Mouse (Mus musculus) kidney, postnatal 4 days (tissue): ENCODE measurements at regions not wholly inside any gene's neighbourhood (a gene's known extent, or its start where the extent isn't known, plus 50 kb on each side); places are given as distances from the start of the nearest gene placed in this dataset.
A peak's percentile ranks its signal among the peaks of the same experiment; 100 is the strongest.
"Not testable (repeated sequence)": the region's sequence is repeated elsewhere in the genome, so short reads cannot be mapped to it uniquely, and the experiment has no call there.

ENCODE experiments used
- DNase-seq, 2 experiments: peaks; one replicate each; pipeline ENCODE4 v3.0.0; 2021; ENCODE audit warnings: mixed read lengths in 2 of 2

DNA sequence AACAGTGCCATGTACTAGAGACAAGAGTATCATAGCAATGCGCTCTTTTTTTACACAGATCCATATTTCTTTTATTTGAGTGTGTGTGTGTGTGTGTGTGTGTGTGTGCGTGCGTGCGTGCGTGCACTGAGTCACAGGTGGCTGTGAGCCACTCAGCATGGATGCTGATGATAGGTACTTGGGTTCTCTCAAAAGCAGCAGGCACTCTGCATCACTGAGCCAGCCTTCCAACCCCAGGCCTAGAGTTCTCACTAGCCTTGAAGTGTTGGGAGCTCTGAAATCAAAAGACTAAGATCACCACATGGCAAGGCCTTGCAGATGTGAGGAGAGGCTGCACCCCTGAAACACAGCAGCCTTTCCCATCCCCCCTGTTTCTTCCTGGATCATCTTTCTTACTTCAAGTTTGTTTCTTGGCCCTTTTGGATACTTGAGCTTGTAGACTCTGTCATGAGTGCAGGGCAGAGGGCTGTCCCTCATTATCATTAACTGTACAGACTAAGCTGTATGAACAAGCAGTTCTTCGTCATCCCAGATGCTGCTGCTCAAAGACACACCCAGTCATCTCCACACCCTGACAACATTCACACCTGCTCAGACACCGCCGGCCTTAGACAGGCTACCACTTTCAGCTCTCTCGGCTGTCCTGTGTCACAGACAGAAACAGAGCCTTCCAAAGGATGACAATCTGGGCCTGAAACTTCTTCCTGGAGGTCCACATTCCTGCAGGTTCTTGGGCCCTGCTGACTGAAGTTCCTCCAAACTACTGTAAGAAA is 405.5 kb upstream of the Ercc4 start:
- DNase-seq = no peak

DNA sequence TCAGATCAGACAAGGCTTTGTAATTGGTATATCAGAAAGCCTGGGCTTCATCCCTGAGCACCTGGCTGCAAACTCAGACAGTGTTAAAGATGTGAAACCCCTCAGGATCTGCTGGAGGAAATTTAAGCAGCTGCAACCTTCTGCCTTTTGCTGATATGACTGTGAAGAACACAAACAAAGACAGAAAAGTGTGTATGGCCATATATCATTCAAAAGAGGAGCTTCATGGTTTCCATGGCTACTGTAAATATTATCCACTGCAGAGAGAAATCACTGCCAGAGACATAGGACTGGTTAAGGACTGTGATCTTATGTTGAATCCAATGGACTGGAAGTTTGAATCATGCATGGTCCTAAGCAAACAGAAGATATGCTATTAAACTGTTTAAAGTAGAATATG is 402.6 kb upstream of the Ercc4 start:
- no peak for DNase-seq

DNA sequence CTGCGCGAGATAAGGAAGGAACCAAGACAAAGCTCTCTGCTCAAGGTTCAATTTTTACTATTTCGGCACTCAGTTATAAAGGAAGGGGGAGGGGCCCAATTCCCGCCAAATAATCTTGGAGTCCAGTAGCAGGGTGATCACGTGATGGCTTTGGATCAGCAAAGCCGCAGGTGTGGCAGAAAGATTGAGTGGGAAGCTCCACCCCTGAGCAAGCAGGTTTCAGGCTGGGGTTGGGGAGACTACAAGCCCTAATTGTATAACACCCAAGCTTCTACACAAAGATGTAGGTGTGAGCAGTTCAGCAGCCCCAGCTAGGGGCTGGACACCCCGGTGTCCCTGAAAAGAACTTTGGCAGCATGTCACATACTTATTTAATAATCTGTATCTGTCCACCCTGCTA is 388.1 kb upstream of the Ercc4 start:
- DNase-seq = not testable (repeated sequence)

DNA sequence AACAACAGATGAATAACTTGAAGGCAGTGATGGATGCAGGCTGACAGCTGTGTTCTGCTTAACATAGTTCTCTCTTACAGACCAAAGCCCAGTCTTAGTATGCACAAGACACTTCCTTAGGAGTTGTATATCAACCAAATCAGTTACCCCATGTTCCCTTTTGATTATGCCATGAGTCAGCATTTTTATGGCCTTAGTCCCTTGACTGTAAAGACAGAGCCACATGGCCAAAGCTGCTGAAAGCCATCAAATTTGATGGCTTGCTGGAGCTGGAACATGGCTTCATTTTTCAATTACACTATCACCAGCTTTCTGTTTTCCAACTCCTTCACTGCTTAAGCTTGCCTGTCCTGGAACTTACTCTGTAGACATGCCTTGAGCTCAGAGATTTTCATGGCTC is 383.4 kb upstream of the Ercc4 start:
- no peak for DNase-seq

DNA sequence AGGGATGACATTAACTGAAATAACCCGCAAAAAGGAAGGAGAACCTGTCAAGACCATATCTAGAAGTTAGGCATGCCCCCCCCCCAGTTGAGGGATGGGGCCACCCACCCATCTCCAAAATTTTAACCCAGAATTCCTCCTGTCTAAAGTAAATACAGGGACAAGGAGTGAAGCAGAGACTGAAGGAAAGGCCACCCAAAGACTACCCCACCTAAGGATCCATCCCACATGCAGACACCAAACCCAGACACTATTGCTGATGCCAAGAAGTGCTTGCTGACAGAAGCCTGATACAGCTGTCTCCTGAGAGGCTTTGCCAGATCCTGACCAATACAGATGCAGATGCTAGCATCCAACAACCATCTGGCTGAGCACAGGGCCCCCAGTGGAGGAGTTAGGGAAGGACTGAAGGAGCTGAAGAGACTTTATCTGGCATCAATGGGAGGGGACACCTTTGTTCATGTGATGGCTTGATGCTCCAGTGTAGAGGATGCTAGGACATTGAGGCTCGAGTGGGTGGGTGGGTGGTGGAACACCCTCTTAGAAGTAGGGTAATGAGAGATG is 379.2 kb upstream of the Ercc4 start:
- DNase-seq = not testable (repeated sequence)

DNA sequence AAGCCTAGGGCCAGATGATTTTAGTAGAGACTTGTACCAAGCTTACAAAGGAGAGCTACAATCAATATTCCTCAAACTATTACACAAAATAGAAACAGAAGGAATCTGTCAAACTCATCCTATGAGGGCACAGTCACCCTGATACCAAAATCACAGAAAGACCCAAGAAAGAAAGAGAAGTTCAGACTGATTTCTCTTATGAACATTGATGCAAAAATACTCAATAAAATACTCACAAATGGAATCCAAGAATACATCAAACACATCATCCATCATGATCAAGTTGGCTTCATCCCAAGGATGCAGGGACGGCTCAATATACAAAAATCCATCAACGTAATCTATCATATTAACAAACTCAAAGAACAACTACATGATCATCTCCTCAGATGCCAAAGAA is 377.9 kb upstream of the Ercc4 start:
- DNase-seq = no peak

DNA sequence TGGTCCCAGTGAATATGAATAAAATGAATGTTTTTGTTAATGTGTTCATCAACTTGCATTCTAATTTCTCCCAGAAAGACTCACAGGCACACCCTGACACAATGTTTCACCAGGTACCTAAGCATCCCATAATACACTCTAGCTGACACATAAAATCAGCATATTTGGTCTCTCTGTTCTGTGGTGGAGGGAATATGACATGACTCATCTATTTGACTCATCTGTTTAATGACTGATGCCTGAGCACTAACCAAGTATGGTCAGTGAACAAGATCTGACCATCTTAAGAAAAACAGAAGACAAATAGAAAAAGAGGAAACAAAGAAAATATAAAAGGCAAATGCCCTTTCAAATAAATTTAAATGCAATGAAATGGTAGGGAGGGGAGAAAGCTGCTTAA is 367.0 kb upstream of the Ercc4 start:
- no peak for DNase-seq

DNA sequence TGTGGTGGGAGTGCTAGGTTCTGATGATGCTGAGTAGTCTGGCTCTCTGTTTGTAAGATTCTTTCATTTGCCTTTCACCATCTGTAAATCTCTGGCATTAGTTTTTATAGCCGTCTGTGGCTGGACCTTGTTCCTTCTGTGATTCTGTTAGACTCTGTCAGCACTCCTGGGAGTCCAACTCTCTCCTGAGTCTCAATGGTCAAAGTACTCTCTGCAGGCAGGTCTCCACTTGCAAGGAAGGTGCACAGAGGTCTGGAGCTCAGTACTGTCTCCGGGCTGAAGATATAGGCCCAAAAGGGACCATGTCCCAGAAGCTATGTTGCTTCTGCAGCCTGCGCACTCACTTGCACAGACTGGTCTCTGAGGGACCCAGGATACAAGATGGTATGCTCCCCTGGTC is 356.3 kb upstream of the Ercc4 start:
- DNase-seq = no peak

DNA sequence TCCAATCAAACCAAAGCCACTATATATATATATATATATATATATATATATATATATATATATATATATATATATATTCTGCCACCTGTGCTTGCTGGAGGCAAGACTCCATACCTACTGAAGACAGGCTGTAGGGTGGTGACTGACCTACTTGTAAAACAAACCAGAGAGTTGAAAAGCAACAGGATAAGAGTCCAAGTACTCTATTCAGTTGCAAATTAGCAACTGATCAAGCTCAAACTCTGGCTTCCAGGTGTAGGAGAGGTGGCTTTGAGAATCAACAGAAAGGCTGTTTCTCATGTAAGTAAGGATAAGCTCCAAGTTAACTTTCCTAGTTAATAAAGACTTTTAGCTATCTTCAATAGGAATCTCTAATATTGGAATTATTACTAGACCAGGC is 355.1 kb upstream of the Ercc4 start:
- no peak for DNase-seq

DNA sequence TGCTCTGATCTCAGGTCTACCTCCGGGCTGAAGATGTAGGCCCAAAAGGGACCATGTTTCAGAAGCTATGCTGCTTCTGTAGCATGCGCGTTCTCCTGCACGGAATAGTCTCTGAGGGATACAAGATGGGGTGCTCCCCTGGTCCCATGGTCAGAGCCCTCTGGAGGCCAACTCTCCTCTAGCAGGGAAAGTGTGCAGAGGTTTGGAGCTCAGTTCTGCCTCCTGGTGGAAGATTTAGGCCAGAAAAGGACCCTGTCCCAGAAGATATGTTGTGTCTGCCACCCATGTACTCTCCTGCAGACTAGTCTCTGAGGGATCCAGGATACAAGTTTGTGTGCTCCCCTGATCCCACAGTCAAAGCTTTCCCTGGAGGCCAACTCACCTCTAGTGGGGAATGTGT is 350.9 kb upstream of the Ercc4 start:
- peak; percentile 10 to 15 for DNase-seq

DNA sequence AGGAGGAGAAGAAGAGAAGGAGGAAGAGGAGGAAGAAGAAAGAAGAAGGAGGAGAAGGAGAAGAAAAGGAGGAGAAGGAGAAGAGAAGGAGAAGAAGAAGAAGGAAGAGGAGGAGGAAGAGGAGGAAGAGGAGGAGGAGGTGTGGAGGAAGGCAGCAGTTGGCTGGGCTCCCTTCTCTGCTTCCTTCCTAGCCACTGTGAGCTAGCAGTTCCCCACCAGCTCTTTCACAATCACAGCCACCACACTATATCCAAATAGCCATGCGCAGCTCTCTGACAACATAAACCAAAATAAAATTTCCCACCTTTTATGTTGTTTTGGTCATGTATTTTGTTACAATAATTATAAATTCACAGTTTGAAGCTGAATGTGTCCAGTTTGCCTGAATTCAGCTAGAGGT is 345.3 kb upstream of the Ercc4 start:
- no peak for DNase-seq

DNA sequence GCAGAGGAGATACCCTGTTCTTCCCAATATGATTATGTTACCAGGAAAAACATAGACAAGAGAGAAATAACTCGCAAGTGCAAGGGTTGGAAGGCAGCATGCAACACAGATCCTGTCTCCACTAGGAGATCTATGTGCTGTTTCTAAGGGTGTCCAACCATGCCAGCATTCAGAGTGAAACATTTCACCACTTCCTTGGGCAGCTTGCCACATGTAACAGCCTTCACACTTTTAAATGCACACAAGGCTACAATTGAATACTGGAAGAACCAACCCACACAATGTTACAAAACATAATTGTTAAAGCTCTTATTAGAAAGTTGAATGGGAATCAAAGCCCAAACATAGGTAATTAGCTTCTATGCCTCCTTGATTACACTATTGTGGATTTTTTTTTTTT is 344.9 kb upstream of the Ercc4 start:
- DNase-seq = no peak

DNA sequence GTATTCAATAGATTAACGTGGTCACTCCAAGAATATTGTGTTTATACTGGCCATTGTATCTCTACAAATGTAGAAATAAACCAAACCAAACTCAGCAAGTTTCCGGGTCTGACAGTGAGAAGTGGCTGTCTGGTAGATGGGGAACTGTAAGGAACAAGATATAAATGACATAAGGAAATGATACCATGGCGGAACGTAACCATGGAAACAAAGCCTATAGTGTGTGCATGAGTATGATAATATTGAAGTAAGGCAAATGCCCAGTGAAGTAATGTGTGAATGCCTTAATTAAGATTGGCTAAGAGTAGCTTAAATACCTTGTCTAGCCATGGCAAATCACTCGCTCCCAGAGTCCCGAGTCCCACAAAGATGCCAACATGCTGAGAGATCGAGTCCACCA is 342.6 kb upstream of the Ercc4 start:
- no peak for DNase-seq

DNA sequence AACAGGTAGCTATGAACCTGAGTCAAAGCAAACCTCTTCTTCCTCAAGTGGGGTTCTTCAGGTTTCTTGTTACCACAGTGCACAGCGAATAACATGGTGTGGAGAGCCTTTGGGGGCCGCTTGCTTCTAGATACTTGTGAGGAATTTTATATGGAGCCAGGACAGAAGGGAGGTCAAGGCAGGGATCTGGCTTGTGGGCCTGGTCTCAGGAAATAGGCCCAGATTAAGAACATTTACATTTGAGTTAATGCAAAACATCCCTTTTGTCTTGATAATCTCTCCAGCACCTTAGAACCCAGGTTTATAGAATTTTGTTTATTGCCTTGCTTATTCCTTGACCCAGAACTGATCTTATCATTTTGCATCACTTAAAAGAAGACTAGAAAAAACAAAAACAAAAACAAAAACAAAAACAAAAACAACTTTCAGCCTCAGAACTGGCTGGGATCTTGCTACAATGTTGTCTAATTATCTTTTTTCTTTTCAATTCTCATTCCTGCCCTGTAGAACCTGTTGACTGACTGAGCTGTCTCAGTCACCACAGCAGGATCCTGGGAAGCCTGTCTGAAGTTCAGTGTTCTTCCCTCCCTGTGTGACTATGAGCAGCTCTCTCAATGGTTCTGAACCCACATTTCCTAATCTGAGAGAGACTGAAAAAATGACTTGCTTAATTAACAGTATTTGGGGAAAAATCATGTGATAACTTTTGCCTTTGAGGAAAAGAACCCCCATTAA is 341.2 kb upstream of the Ercc4 start:
- DNase-seq = no peak

DNA sequence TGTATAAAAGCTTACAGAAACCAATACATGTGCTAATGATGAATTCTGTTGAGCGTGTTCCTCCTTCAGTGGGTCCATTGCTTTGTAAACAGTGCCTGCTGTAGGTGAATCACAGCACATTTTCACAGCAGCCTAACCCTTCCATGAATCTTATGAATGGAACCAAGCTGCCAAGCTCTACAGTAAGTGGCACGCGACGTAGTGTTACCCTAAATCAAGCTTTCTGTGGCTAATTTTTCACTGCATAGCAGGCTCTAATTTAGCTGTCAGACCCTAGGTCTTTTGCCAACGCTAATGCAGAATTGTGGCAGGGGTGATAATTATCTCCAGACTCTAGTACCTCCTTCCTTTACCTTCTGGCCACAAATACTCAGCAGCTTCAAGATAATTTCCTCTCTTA is 339.0 kb upstream of the Ercc4 start:
- no peak for DNase-seq

DNA sequence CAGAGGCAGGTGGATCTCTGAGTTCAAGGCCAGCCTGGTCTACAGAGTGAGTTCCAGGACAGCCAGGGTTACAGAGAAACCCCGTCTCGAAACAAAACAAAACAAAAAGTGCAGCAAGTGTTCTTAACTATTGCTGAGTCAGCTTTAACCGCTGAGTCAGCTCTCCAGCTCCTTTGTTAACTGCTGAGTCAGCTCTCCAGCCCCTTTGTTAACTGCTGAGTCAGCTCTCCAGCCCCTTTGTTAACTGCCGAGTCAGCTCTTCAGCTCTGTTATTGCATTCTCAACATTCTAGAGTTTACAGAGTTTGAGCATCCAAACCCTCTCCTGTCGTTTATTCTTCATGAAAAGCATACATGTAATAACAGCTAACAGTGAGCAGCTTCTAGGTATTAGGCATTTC is 336.9 kb upstream of the Ercc4 start:
- no peak for DNase-seq

DNA sequence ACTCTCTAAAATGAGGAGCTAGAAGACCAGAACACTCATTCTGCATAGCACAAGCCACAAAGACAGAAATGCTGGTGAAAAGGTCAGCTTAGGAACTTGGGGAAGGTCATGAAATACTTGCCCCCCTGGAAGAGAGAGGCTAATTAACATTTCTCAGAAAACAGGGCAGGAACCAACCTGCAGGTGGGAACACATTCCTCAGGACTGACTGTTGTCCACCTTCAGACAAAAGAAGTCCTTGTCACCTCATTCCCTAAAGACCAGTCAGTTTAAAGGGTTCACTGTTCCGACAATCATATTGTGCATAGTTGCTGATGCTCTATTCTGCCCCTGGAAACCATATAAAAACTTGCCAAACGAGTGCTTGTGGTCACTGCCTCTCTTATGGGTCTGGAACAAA is 333.6 kb upstream of the Ercc4 start:
- DNase-seq = no peak

DNA sequence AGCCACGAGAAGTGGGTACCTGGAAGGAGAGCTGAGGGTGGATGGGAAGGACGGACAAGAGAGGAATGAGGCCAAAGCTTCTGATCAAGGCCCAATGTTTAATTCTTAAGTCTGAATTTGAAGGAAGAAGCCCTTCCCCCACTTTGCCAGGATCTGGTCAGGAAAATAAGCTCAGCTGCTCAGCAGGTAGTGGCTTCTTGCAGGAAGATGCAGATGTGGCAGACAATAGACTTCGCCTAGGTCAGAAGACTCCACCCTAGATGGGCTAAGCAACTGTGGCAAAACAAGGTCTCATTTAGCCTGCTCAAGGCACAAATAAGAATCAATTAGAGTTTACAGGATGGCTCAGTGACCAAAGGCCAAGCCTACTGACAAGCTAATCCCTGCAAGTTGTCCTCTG is 330.4 kb upstream of the Ercc4 start:
- DNase-seq = no peak

DNA sequence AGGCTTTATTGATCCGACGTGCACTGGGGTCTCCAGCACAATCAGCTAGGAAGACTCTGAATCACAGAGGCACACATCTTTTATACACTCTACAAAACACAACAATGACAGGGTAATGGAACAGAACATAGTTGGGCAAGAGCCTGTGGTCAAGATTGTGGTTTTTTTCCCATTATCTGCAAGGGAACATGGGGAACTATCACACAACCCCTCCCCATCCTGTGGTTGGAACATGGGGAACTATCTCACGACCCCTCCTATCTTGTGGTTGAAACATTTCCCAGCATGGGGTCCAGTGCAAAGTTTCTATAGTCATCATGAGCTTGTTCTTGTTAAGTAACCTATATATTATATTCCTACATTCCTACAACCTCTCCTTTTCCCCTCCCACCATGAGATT is 328.8 kb upstream of the Ercc4 start:
- no peak for DNase-seq

DNA sequence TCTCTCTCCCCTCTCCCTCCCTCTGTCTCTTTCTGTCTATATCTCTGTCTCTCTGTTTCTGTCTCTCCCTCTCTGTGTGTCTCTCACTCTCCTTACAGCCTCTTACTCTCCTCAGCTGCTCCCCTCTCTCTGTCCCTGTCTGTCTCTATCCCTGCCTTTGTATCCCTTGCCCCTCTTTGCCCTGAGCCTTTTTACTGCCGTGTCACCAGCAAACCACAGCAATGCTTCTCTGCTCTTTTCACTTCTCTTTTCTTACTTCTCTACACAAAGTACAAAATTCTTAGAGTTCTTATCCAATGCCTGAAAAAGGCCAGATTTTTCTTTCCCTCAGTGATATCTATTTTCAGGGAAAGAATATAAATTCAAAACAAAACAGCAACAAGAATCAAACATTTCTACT is 323.7 kb upstream of the Ercc4 start:
- DNase-seq = no peak

DNA sequence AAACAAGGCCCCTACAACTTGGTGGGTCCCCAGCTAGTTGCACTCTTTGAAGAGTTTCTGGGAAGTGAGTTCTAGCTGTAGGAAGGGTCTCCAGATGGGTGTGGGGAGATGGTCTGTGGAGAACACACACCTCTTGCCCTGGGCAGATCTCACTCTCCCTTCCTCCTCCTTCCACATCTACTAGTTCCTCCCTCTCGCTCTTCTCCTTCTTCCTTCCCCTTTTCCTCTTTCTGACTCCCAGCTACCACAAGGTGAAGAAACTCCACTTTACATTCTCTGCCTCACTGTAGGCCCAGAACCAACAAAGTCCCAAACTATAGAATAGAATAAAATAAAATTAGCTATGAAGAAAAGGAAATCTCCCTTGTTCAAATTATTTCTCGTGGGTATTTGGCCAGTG is 311.0 kb upstream of the Ercc4 start:
- DNase-seq = no peak

DNA sequence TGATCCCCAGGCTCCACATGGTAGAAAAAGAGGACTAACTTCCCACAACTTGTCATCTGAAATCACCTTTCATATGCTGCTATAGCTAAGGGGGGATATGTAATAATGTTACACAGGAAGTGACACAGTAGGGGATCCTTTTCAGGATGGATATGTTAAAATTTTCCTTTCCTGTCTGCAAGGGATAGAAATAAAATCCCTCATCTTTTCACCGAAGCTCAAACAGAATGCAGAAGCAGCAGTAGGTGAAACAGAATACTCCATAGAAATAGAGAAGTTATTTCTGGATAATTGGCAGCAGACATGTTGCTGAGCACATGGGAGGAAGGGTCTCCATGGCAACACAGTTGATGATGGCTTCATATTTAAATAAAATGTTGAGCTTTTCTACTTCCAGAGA is 309.3 kb upstream of the Ercc4 start:
- no peak for DNase-seq

DNA sequence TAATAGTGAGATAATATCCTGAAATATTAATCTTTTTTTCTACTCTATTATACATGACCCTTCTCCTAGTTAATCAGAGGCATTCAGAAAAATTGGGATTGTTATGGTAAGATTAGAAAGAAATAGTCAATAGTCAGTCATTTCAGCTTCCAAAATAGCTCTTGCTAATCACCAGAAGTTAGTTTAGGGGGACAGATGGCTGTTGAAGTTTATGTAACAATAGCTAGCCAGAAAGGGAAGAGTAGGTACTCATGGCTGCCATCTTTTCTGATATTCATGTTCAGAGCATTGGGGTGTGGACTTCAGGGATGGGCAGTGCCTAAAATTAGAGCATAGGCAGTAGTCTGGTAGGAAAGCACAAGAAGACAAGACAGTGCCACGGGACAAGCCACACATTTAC is 306.8 kb upstream of the Ercc4 start:
- no peak for DNase-seq

DNA sequence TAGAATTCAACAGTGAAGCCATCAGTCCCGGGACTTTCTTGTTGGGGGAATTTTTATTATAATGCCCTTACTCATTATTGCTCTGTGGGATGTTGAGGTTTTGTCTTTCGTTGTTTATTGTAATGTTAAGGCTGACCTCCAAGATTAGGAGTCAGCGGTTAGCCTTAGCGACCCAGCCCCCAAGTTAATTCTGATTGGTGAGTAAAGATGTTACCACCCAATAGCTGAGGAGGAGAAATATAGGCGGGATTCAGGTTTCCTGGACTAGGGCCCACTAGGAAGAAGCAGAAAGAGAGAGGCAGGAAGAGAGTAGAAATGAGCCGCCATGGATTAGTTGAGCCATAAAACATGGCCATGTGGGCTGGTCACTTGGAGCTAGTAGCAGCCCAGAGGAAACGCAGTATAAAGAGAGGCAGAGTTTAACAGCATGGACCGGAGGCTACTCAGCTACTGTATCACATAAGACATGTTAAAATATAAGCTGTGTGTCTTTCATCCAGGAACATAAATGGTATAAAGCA is 302.1 kb upstream of the Ercc4 start:
- DNase-seq = no peak
